Mouse (Mus musculus) layer of hippocampus, postnatal 10 days (tissue): ENCODE results near the gene Ppp4r3b. TPM values are rescaled to one million over a fixed set of nuclear protein-coding genes. Genes with fewer than 3 reads are reported as not detected.

Source experiments
- DNase-seq, 2 experiments: peaks; one replicate each; pipeline ENCODE4 v3.0.0; 2021; ENCODE audit warnings: low spot score in 2 of 2
- total RNA-seq, 2 experiments: library from RNA; stranded (reverse); gene quantifications; 2 replicates each; pipeline ENCODE4 v1.2.3; 2021

The Ppp4r3b gene
- total RNA-seq, 2 experiments from 2014 or later: 50.7 to 55.0 TPM

DNA sequence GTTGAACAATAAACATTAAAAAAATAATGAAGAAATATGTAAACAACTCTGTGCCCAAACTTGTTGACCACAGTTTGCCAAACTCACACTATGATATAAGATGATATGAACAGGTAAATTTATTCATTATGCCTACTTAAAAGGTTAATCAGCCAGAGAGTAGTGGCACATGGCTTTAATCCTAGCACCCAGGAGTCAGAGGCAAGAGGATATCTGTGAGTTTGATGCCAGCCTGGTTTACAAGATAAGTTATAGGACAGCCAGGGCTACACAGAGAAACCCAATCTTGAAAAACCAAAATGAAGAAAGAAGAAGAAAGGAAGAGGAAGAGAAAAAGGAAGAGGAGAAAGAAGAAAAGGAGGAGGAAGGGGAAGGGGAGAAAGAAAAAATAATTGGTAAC is 64.7 kb downstream of the Ppp4r3b start:
- no peak for DNase-seq

GRCm38 (mm10) chr11:29238047-29238446 is 65.4 kb downstream of the Ppp4r3b start:
- no peak for DNase-seq

DNA sequence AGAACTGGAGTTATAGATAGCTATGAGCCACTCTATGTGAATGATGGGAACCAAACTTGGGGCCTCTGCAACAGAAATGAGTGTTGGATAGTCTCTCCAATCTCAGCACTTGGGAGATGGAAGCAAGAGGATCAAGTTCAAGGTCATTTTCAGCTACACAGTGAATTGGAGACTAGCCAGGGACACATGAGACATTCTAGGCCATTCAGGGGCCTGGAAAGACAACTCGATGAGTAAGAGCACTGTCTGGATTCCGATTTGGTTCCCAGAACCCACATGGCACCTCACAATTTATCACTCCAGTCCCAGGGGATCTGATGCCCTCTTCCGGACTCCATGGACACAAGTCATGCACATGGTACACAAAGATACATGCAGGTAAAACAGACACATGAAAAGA is 65.9 kb downstream of the Ppp4r3b start:
- DNase-seq: no peak

GRCm38 (mm10) chr11:29239353-29239752 is 66.7 kb downstream of the Ppp4r3b start:
- DNase-seq: no peak

GRCm38 (mm10) chr11:29241961-29242360 is 69.3 kb downstream of the Ppp4r3b start:
- no peak for DNase-seq

- no peak for DNase-seq
These were observed 73.3 kb downstream of the Ppp4r3b start for GRCm38 (mm10) chr11:29245988-29246387.

DNA sequence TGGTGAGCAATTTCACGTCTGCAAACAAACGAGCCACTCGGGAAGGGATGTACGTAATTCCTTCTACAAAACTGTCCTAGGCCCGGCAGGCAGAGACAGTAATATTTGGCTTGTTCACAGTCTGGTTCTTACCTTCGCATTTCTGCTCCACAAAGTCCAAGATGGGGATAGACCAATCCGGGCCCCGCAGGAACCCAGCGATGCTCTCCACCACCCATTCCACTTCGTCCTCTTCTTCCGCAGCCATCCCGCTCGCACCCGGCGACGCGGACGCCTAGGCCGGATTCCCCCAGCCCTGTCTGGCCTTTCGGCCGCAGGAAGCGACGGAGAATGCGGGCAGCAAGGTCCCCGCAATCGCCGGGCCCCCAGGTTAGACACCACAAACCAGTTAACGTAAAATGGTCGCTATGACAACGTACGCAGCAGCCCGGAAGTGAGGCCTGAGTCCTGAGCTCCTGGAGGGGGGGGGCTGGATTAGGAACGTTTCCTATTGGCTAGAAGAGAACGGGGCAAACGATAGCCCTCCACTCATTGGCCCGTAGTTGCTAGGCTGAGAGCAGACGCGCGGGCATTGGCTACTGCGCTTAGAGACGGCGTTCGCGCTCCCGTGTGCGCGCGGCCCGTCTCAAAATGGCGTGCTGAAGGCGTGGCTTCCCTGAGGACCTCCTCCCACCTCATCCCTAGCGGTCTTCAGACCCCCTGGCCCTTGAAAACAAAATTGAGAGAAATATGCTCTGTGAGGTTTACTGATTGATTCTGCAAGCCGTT is 74.4 kb downstream of the Ppp4r3b start, which contains the start of gene Cfap36:
Cfap36 (minus strand) TSS at position 527 of the 768 bp plus-strand sequence.
- DNase-seq: peak; percentile 87 to 89

DNA sequence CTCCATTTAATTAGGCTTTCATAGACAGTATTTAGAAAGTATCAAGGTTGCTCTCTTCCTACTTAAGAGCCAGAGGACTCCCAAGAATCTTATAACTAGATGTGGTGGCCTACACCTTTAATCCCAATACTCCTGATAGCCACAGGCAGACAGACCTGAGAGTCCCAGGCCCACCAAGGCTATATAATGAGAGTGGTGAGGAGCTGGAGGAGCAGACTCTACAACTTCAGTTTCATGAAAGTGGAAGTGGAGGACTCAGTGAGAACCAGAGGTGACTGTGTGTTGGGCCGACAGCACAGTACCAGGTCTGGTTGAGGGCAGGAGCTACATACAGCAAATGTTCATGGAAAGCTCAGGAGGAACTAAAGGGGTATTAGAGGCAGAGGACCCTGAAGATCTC is 75.0 kb downstream of the Ppp4r3b start:
- DNase-seq: no peak

DNA sequence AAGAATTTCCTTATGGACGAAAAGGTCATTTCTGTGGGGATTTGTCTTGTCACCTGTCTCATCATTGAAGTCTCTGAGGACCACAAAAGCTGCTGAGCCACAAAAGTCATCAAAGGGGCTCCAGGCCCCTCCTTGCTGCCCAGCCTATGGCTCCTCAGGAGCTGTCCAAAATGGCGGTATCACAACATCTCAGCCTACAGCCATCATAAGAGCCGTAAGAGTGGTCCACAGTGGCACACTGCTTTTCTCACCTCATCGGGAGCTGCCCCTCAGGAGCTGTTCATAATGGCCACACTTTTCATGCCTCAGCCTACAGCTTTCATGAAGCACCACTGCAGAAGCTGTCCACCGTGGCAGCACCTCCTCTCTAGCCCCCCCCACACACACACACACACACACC is 75.7 kb downstream of the Ppp4r3b start:
- DNase-seq: no peak

- no peak for DNase-seq
These were observed 82.0 kb downstream of the Ppp4r3b start for GRCm38 (mm10) chr11:29254643-29255042.

GRCm38 (mm10) chr11:29267824-29268223 is 95.1 kb downstream of the Ppp4r3b start:
- peak; percentile 56 to 71 for DNase-seq

Other genes starting within 250 kb of the Ppp4r3b start
- 10 to 100 TPM; 26.8 to 31.2 TPM for gene Pnpt1, start 42.1 kb upstream of the Ppp4r3b start, total RNA-seq
- gene Cfap36, start 74.5 kb downstream of the Ppp4r3b start, total RNA-seq: 100 to 1,000 TPM; 122 to 126 TPM
- gene Ccdc88a, start 200.8 kb downstream of the Ppp4r3b start, total RNA-seq: 10 to 100 TPM; 93.1 to 95.4 TPM